Mouse (Mus musculus) hindbrain, embryonic 15.5 days (tissue): ENCODE data around the gene Smim13. TPM values are rescaled to one million over a fixed set of nuclear protein-coding genes. Genes with fewer than 3 reads are reported as not detected.

ENCODE experiments used
- ATAC-seq: fragments of 200-750 bp; cut with Nextera tagmentation; 2 replicates; pipeline ENCODE4 v1.8.0; 2017; ENCODE audit warnings: low read depth, moderate number of reproducible peaks, moderate TSS enrichment; ENCODE audit not compliant: low FRiP score
- H3K27ac ChIP-seq: fragments of 300-500 bp; sonication (generic); replicated peaks from 2 replicates; pipeline ENCODE4 v1.5.1; 2015; ENCODE audit warnings: mild to moderate bottlenecking, inconsistent platforms
- H3K27me3 ChIP-seq: fragments of 300-500 bp; sonication (generic); 2 replicates; pipeline ENCODE4 v1.6.1; 2015; ENCODE audit warnings: control low read depth, inconsistent platforms
- H3K36me3 ChIP-seq: fragments of 300-500 bp; sonication (generic); 2 replicates; pipeline ENCODE4 v1.6.1; 2015; ENCODE audit warnings: control low read depth, inconsistent platforms
- H3K4me1 ChIP-seq: fragments of 300-500 bp; sonication (generic); replicated peaks from 2 replicates; pipeline ENCODE4 v1.6.1; 2015; ENCODE audit warnings: control low read depth, inconsistent platforms
- H3K4me2 ChIP-seq: fragments of 300-500 bp; sonication (generic); 2 replicates; pipeline ENCODE4 v1.6.1; 2015; ENCODE audit warnings: moderate library complexity, mild to moderate bottlenecking, inconsistent platforms
- H3K4me3 ChIP-seq: fragments of 300-500 bp; sonication (generic); 2 replicates; pipeline ENCODE4 v1.5.1; 2015; ENCODE audit warnings: mild to moderate bottlenecking, inconsistent platforms
- H3K9ac ChIP-seq: fragments of 300-500 bp; sonication (generic); 2 replicates; pipeline ENCODE4 v1.6.1; 2015; ENCODE audit warnings: inconsistent platforms
- H3K9me3 ChIP-seq: fragments of 300-500 bp; sonication (generic); 2 replicates; pipeline ENCODE4 v1.6.1; 2016; ENCODE audit warnings: control low read depth, inconsistent platforms
- WGBS: fragments of 180-500 bp; shearing (Covaris S2); methylation state at CpG from one replicate; pipeline ENCODE4 v1.1.7; 2015; 5-methylcytosine and 5-hydroxymethylcytosine counted together
- polyA plus RNA-seq: library from polyadenylated mRNA; unstranded; fragments of >200 nt; fragmentation: Nextera tagmentation; extraction: Ambion mirVana; gene quantifications from 2 replicates; pipeline ENCODE4 v1.2.1, GENCODE M21; 2015

The Smim13 gene
- polyA plus RNA-seq, 1 experiment from 2014 or later: 30.6 TPM

DNA sequence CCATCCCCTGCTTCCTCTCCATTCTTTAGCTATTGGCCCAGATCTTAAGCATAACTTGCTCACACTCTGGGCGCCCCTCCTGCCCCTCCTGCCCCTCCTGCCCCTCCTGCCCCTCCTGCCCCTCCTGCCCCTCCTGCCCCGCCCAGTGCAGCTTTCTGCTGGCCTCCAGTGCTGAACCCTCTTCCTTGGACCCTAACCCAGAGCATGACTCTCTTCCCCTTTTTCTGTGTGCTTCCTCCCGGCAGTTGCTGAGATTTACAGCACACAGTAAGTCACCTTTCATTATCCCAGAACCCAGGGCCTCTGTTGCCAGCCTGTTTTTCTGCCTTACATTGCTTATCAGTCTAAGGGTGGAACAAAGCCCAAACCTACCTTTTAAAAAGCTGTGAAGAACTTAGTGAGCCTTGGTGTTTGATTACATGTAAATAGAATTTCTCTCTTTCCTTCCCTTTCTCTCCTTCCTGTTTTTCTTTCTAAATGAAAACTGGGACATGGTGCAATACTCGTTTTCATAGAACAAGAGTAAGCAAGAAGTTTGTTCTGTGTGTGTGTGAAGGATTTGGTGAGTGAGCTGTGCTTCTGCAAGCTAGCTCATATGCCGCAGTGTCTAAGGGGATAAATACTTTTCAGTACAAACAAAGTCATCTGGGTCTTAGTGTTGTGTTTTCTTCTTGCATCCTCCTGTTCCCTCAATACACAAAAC lies 13.8 kb downstream of the Smim13 start:
- peaks cover 5% of the 10 kb centered on the region; the same call in 1 of the 2 replicates for H3K4me1 ChIP-seq
- H3K36me3 ChIP-seq: no peaks in the 10 kb centered on the region
- no peak overlapping the region for H3K4me2 ChIP-seq
- H3K27me3 ChIP-seq: no peaks in the 10 kb centered on the region
- no peak overlapping the region for H3K9ac ChIP-seq
- H3K9me3 ChIP-seq: no peaks in the 10 kb centered on the region
- ATAC-seq: no peak
- 92% methylated on average over 5 of the region's 5 CpGs for WGBS
- no peak overlapping the region for H3K27ac ChIP-seq
- no peak overlapping the region for H3K4me3 ChIP-seq

DNA sequence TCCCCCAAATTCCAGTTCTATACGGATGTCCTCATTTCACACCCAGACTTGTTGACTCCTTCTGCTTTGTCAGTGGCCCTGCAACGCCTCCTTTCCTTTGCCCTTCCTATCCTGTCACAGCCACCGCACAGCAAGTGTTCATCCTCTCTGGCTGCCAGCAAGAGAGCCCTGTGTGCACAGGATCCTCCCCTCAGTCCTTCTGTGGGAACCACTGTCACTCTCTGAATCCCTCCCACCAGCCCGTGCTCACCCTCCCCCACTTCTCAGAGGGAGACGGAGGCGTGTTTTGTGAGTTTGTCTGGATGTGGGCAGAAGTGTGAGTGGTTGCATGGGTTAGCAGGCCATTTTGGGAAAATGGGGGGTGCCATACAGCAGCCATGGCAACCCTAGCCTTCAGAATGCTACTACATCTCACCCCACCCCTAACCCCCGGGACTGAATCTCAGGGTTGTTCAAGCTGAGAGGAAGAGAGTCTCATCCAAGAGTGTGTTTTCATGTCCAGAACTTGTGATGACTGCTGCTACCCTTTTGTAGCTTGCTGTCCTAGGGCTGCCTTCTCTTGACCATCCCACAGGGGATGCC lies 18.3 kb downstream of the Smim13 start:
- H3K4me1 ChIP-seq: peaks cover 5% of the 10 kb centered on the region; the same call in 1 of the 2 replicates
- H3K4me3 ChIP-seq: no peak overlapping the region
- no peak overlapping the region for H3K27ac ChIP-seq
- H3K4me2 ChIP-seq: no peak overlapping the region
- peak; percentile 73 for ATAC-seq
- H3K9ac ChIP-seq: no peak overlapping the region
- 0 out of 2 replicates have a peak, but pooled peaks cover 4% of the 10 kb centered on the region for H3K36me3 ChIP-seq
- H3K27me3 ChIP-seq: no peaks in the 10 kb centered on the region
- no peaks in the 10 kb centered on the region for H3K9me3 ChIP-seq
- WGBS: 19% methylated on average over 7 of the region's 7 CpGs

DNA sequence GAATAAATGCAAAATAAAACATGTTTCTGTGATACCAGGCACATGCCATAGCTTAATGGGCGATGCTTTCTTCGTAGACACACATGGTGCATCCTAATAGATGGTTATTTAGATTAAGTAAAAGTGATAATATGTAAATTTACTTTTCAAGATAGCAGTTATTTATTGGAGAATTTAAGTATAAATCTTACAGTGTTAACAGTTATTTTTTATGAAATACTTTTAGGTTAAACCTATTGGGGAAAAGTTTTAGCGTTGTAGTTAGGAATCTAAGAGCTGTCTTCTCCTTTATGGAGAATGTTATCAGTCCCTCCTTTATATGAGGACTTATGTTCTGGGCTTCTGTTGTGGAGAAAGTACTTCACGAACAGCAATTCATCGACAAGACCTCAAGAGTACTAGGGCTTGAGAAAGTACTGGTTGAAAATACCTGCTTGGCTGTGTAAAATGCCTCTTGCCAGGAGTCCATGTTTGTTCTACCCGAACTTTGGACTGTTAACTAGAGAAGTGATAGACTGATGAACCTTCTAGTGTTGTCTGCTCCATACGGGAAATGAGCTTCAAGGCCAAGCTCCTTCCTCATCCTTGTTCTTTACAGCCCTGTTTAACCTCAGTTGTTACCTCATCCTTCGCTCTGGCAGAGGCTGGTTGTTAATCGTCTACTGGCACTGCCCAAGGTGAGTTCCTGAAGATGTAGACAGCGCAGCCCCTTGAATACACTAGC lies 24.4 kb downstream of the Smim13 start, which contains the start of gene Gm17364:
Gene Gm17364 (minus strand): TSS at position 51 of the 724 bp plus-strand sequence.
- H3K4me3 ChIP-seq: no peak within 1 kb of the TSS
- no peaks in the 10 kb centered on the region for H3K27me3 ChIP-seq
- 95% methylated on average over 10 of the region's 10 CpGs for WGBS
- H3K4me1 ChIP-seq: no peaks in the 10 kb centered on the region
- peaks cover 4% of the 10 kb centered on the region; the same call in 1 of the 2 replicates for H3K36me3 ChIP-seq
- no peak within 1 kb of the TSS for H3K4me2 ChIP-seq
- ATAC-seq: no peak
- H3K27ac ChIP-seq: no peak within 1 kb of the TSS
- no peak within 1 kb of the TSS for H3K9ac ChIP-seq
- no peaks in the 10 kb centered on the region for H3K9me3 ChIP-seq

DNA sequence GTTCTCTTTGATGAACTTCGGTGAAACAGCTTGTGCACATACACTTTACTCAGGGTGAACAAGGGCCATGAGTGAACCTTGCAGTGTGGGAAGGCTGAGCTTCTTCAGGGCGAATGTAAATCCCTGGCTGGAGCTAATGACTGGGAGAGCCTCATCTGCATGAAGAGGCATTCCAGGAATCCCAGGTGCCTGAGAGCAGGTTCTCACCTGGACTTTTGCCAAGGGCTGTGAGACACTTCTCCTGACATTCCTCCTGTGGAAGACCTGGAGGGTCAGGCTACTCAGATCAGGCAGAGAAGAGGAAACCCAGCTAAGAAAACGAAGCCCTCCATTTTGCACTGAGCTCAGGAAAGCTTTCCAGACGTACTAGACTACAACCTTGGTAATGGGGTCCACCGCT lies 31.1 kb downstream of the Smim13 start:
- H3K4me1 ChIP-seq: no peaks in the 10 kb centered on the region
- ATAC-seq: no peak

DNA sequence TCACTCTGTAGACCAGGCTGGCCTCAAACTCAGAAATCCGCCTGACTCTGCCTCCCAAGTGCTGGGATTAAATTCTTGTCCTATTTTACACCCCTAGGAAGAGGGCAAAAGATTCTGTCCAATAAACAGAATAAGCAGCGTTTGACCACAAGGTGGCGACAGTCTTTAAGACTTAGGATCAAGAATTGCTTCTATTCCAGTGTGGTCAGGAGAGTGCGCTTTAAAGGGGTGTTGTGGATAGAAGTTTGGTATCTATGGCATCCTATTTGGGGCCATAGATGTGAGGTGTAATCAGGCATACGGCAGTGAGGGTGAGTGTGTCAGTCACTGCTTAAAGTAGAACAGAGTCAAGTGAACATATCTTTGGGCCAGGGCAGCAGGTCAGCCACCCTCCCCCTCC lies 33.6 kb downstream of the Smim13 start:
- Histone ChIP-seq H3K27ac (no peak overlapping the region), H3K27me3 (no peaks in the 10 kb centered on the region), H3K9me3 (no peaks in the 10 kb centered on the region), H3K4me2 (no peak overlapping the region), H3K36me3 (no peaks in the 10 kb centered on the region), H3K4me1 (no peaks in the 10 kb centered on the region), H3K9ac (no peak overlapping the region), H3K4me3 (no peak overlapping the region)
- WGBS: 26% methylated on average over 5 of the region's 5 CpGs
- peak; percentile 78; the same call in 1 of the 2 replicates for ATAC-seq

More for the DNA sequence above, 31.1 kb downstream of the Smim13 start:
- no peaks in the 10 kb centered on the region for H3K27me3 ChIP-seq
- H3K9me3 ChIP-seq: no peaks in the 10 kb centered on the region
- WGBS: 74% methylated on average over 5 of the region's 5 CpGs
- no peak overlapping the region for H3K9ac ChIP-seq
- H3K36me3 ChIP-seq: no peaks in the 10 kb centered on the region
- H3K4me3 ChIP-seq: no peak overlapping the region
- H3K27ac ChIP-seq: no peak overlapping the region
- no peak overlapping the region for H3K4me2 ChIP-seq

DNA sequence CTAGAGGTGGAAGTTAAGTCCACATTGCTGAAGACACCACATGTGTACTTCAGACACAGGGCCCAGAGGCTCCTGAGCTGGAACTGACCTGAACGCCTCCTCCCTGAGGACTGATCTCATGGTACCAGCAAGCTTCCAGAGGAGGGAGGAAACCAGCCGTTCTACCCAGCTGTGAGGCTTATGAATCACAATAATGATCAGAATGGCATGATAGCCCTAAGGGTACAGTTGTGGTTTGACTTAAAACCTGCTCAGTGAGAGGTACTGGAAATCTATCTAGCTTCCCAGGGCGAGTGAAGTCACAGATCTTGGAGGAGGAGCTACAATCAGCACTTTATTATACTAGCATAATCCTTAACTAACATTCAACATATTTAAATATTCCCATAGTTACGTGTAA lies 35.8 kb downstream of the Smim13 start:
- Histone ChIP-seq H3K4me1 (no peaks in the 10 kb centered on the region), H3K27me3 (no peaks in the 10 kb centered on the region), H3K4me3 (no peak overlapping the region), H3K27ac (no peak overlapping the region), H3K9me3 (no peaks in the 10 kb centered on the region), H3K4me2 (no peak overlapping the region), H3K36me3 (no peaks in the 10 kb centered on the region), H3K9ac (no peak overlapping the region)
- ATAC-seq: no peak
- 72% methylated on average over 4 of the region's 4 CpGs for WGBS

DNA sequence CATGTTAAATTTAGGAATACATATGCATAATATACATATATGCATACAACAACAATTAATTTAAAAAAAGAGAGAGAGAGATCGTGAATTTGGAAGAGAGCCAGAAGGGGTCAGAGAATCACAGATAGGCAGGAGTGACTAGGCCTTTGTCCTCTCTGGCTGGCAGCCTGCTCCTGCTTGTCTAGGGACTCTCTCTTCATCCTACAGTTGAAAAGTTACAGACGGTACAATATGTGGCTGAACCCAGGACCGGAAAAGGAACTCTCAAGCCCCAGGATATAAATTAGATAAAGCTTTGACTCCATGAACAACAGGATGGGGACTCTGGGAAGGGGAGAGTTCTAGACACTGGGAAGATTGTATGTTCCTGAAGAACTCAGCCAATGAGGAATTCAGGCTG lies 36.6 kb downstream of the Smim13 start:
- Histone ChIP-seq H3K27ac (no peak overlapping the region), H3K9ac (no peak overlapping the region), H3K36me3 (no peaks in the 10 kb centered on the region), H3K27me3 (no peaks in the 10 kb centered on the region), H3K9me3 (no peaks in the 10 kb centered on the region), H3K4me1 (no peaks in the 10 kb centered on the region), H3K4me2 (no peak overlapping the region), H3K4me3 (no peak overlapping the region)
- ATAC-seq: no peak
- WGBS: 47% methylated on average over 3 of the region's 3 CpGs

DNA sequence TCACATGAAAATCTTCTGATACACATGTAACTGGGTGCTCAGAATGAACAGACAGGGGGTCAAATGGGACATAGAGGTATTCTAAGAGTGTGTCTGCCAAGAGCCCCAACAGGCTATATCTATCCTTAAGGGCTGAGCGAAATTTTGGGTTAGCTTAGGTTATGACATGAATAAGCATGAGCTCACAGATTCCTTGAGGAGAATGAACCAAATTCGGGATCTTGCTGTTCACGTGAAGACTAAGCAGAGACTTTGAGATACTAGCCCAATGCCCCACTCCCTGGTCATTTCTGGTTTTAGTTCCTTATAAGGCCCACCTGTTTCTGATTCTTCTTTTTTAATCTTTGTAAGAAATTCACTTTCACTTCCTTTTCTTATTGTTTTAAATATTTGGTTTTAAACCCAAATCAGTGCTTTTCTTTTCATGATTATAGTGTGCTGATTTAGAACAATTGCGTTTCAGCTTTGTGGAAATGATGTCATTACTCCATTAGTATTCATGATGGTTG lies 41.9 kb downstream of the Smim13 start:
- no peak overlapping the region for H3K9ac ChIP-seq
- H3K27ac ChIP-seq: no peak overlapping the region
- no peak overlapping the region for H3K4me3 ChIP-seq
- no peak for ATAC-seq
- no peaks in the 10 kb centered on the region for H3K4me1 ChIP-seq
- no peaks in the 10 kb centered on the region for H3K9me3 ChIP-seq
- H3K27me3 ChIP-seq: no peaks in the 10 kb centered on the region
- H3K4me2 ChIP-seq: no peak overlapping the region
- no peaks in the 10 kb centered on the region for H3K36me3 ChIP-seq
- WGBS: 96% methylated on average over 4 of the region's 4 CpGs

DNA sequence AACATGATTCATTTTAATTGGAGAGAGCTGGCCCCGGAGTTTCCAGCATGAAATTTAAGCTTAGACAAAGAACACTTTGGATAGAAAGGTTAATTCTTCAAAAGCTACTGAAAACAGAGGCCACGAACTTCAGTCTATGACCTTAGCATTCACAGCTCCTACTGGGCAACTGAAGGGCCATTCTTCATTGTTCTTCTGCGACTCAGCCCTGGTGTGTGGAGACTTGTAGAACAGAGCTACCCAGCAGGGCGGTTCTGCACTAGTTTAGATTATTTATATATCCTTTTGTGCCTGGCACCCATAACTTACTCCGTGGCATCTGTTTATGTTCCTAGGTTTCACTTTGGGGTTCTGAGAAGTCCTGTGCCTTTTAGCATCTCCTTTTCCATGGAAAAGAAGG lies 44.0 kb downstream of the Smim13 start:
- no peak overlapping the region for H3K4me2 ChIP-seq
- H3K9ac ChIP-seq: no peak overlapping the region
- no peak overlapping the region for H3K4me3 ChIP-seq
- no peaks in the 10 kb centered on the region for H3K36me3 ChIP-seq
- H3K27me3 ChIP-seq: peaks cover 5% of the 10 kb centered on the region; the same call in 1 of the 2 replicates
- ATAC-seq: no peak
- H3K27ac ChIP-seq: no peak overlapping the region
- WGBS: 33% methylated on average over 5 of the region's 5 CpGs
- no peaks in the 10 kb centered on the region for H3K4me1 ChIP-seq
- no peaks in the 10 kb centered on the region for H3K9me3 ChIP-seq

DNA sequence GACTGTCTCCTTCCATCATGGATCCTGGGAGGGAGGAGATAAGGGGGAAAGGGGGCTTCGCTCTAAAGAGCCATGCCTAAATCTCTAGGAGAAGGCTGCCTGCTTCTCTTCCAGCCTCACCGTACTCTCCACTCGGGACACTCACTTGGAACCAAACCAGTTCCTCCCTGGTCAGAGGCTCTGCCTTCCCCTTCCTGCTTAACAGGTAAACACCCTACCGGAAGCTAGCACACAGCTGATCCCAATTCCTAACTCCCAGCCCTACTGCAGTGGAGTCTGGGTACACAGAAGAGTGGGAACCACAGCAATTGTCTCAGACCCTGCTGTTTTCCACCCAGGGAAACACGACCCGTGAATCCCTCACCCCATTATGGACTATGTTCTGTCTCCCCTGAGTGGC lies 46.2 kb downstream of the Smim13 start:
- Histone ChIP-seq H3K4me3 (no peak overlapping the region), H3K4me2 (peak overlapping the region; percentile 21), H3K9me3 (no peaks in the 10 kb centered on the region), H3K27ac (no peak overlapping the region), H3K36me3 (no peaks in the 10 kb centered on the region), H3K4me1 (no peaks in the 10 kb centered on the region), H3K27me3 (peaks cover 5% of the 10 kb centered on the region; the same call in 1 of the 2 replicates), H3K9ac (no peak overlapping the region)
- 61% methylated on average over 6 of the region's 6 CpGs for WGBS
- ATAC-seq: no peak

DNA sequence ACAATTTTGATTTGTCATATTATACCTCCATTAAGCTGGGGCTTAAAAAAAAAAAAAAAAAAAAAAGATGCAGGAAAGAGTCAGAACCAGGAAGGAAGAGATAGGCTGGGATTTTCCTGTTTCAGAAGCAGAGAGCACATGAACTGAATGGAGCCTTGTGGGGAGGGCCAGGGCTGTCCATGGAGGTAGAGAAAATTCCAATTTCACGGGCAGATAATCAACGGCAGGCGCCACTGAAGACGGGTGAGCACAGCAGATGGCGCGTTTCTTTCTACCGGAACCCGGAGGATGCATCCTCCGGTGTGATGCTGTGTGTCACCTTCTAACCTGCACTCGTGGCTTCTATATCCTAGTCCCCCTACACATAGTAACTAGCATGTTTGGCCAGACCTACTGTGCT lies 46.8 kb downstream of the Smim13 start:
- no peaks in the 10 kb centered on the region for H3K9me3 ChIP-seq
- WGBS: 28% methylated on average over 10 of the region's 10 CpGs
- no peak overlapping the region for H3K4me3 ChIP-seq
- H3K4me2 ChIP-seq: peak overlapping the region; percentile 21
- H3K36me3 ChIP-seq: no peaks in the 10 kb centered on the region
- no peak overlapping the region for H3K9ac ChIP-seq
- ATAC-seq: 0 out of 2 replicates have a peak, but pooled peaks have one; percentile 54
- no peak overlapping the region for H3K27ac ChIP-seq
- H3K4me1 ChIP-seq: no peaks in the 10 kb centered on the region
- H3K27me3 ChIP-seq: peaks cover 5% of the 10 kb centered on the region; the same call in 1 of the 2 replicates

DNA sequence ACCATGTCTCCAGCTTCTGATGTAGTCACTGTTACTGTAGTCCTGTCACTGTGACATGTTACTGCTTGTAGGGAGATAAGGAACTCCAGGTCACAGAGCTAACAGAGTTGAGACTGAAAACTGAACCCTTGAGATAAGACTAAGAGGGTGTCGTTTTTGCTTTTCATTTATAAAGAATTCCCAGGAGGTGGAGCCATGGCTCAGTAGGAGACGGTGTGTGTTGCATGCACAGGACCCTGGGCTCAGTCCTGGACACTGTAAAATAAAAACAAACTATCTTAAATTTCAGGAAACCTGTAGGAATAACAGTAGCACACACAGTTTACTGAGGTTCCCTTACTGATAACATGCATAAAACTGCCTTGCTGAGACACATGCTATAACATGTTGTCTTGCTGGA lies 48.9 kb downstream of the Smim13 start:
- WGBS: 39% methylated on average over 2 of the region's 2 CpGs
- Histone ChIP-seq H3K36me3 (no peaks in the 10 kb centered on the region), H3K4me2 (no peak overlapping the region), H3K27me3 (peaks cover 5% of the 10 kb centered on the region; the same call in 1 of the 2 replicates), H3K4me1 (no peaks in the 10 kb centered on the region), H3K4me3 (no peak overlapping the region), H3K9ac (no peak overlapping the region), H3K9me3 (no peaks in the 10 kb centered on the region), H3K27ac (no peak overlapping the region)
- no peak for ATAC-seq
